Mouse (Mus musculus) E14TG2a.4 (cell line): ENCODE measurements at regions not wholly inside any gene's neighbourhood (a gene's known extent, or its start where the extent isn't known, plus 50 kb on each side); places are given as distances from the start of the nearest gene placed in this dataset.
A peak's percentile ranks its signal among the peaks of the same experiment; 100 is the strongest.

Experiments
- H3K27me3 ChIP-seq: 2 replicates; pipeline ENCODE4 v1.6.1; 2014; ENCODE audit warnings: low read length, control low read depth; ENCODE audit not compliant: insufficient read depth
- H3K36me3 ChIP-seq: 2 replicates; pipeline ENCODE4 v1.6.1; 2014; ENCODE audit warnings: low read length, control low read depth; ENCODE audit not compliant: insufficient read depth
- H3K4me1 ChIP-seq: replicated peaks from 2 replicates; pipeline ENCODE4 v1.6.1; 2014; ENCODE audit warnings: low read depth, low read length, control low read depth
- H3K4me3 ChIP-seq: replicated peaks from 2 replicates; pipeline ENCODE4 v1.5.1; 2014; ENCODE audit warnings: mild to moderate bottlenecking, low read length
- H3K9me3 ChIP-seq: 2 replicates; pipeline ENCODE4 v1.6.1; 2014; ENCODE audit warnings: low read length, control low read depth
- CTCF ChIP-seq: conservative IDR thresholded peaks from 2 replicates; pipeline ENCODE4 v1.5.1; 2014; ENCODE audit warnings: low read length
- NANOG ChIP-seq: IDR thresholded peaks from 2 replicates; pipeline ENCODE4 v1.6.1; 2014; ENCODE audit warnings: borderline replicate concordance, low read length, mixed read lengths
- POU5F1 ChIP-seq: IDR thresholded peaks from 2 replicates; pipeline ENCODE4 v1.6.1; 2014; ENCODE audit warnings: low read length, borderline replicate concordance

GRCm38 (mm10) chr6:94400471-94401051 is 99.6 kb upstream of the Slc25a26 start:
- H3K27me3 ChIP-seq, result no peaks in the 10 kb centered on the region
- H3K36me3 ChIP-seq, result no peaks in the 10 kb centered on the region
- H3K9me3 ChIP-seq, result no peaks in the 10 kb centered on the region
- H3K4me1 ChIP-seq, result peaks cover 8% of the 10 kb centered on the region
- peak overlapping the region; percentile 54; the same call in 1 of the 2 replicates for H3K4me3 ChIP-seq
- TF ChIP-seq POU5F1 (no peak), CTCF (peak; percentile 17; the same call in 1 of the 2 replicates)

- H3K9me3 ChIP-seq, result no peaks in the 10 kb centered on the region
- H3K4me1 ChIP-seq, result peaks cover 2% of the 10 kb centered on the region; the same call in 1 of the 2 replicates
Measured at GRCm38 (mm10) chr6:94391134-94391533, 107.4 kb upstream of the Magi1 start.

GRCm38 (mm10) chr6:94390403-94390802 is 106.7 kb upstream of the Magi1 start:
- Histone ChIP-seq H3K4me1 (peaks cover 2% of the 10 kb centered on the region; the same call in 1 of the 2 replicates), H3K36me3 (no peaks in the 10 kb centered on the region), H3K4me3 (no peak overlapping the region), H3K27me3 (no peaks in the 10 kb centered on the region), H3K9me3 (no peaks in the 10 kb centered on the region)
- TF ChIP-seq CTCF (no peak), POU5F1 (no peak), NANOG (no peak)

More at GRCm38 (mm10) chr6:94391134-94391533, 107.4 kb upstream of the Magi1 start:
- H3K36me3 ChIP-seq, result no peaks in the 10 kb centered on the region
- H3K27me3 ChIP-seq, result no peaks in the 10 kb centered on the region
- TF ChIP-seq CTCF, result no peak
- TF ChIP-seq NANOG, result no peak
- no peak for TF ChIP-seq POU5F1
- no peak overlapping the region for H3K4me3 ChIP-seq

GRCm38 (mm10) chr6:94389716-94390115 is 106.0 kb upstream of the Magi1 start:
- Histone ChIP-seq H3K9me3 (no peaks in the 10 kb centered on the region), H3K4me3 (no peak overlapping the region), H3K36me3 (no peaks in the 10 kb centered on the region), H3K4me1 (peaks cover 2% of the 10 kb centered on the region; the same call in 1 of the 2 replicates), H3K27me3 (no peaks in the 10 kb centered on the region)
- TF ChIP-seq POU5F1 (no peak), NANOG (no peak), CTCF (no peak)

GRCm38 (mm10) chr6:94387648-94388047 is 103.9 kb upstream of the Magi1 start:
- H3K4me1 ChIP-seq, result peaks cover 2% of the 10 kb centered on the region; the same call in 1 of the 2 replicates
- H3K4me3 ChIP-seq, result no peak overlapping the region
- H3K36me3 ChIP-seq, result no peaks in the 10 kb centered on the region
- no peak for TF ChIP-seq POU5F1
- no peak for TF ChIP-seq NANOG
- H3K9me3 ChIP-seq, result peaks cover 11% of the 10 kb centered on the region
- no peaks in the 10 kb centered on the region for H3K27me3 ChIP-seq

- Histone ChIP-seq H3K27me3 (no peaks in the 10 kb centered on the region), H3K4me3 (no peak overlapping the region), H3K4me1 (peaks cover 2% of the 10 kb centered on the region; the same call in 1 of the 2 replicates), H3K36me3 (no peaks in the 10 kb centered on the region), H3K9me3 (peaks cover 11% of the 10 kb centered on the region)
- TF ChIP-seq CTCF (no peak), NANOG (no peak), POU5F1 (no peak)
Measured at GRCm38 (mm10) chr6:94385531-94385930, 101.8 kb upstream of the Magi1 start.

- TF ChIP-seq NANOG, result no peak
- no peak for TF ChIP-seq CTCF
- TF ChIP-seq POU5F1, result no peak
- no peak overlapping the region for H3K4me3 ChIP-seq
- H3K27me3 ChIP-seq, result no peaks in the 10 kb centered on the region
Measured at GRCm38 (mm10) chr6:94369991-94370390, 86.3 kb upstream of the Magi1 start.

GRCm38 (mm10) chr6:94363951-94364350 is 80.2 kb upstream of the Magi1 start:
- Histone ChIP-seq H3K4me3 (no peak overlapping the region), H3K4me1 (no peaks in the 10 kb centered on the region)
- TF ChIP-seq NANOG (no peak), CTCF (no peak), POU5F1 (no peak)

More at GRCm38 (mm10) chr6:94369991-94370390, 86.3 kb upstream of the Magi1 start:
- H3K36me3 ChIP-seq, result no peaks in the 10 kb centered on the region
- H3K4me1 ChIP-seq, result no peaks in the 10 kb centered on the region
- peaks cover 7% of the 10 kb centered on the region; the same call in 1 of the 2 replicates for H3K9me3 ChIP-seq

GRCm38 (mm10) chr6:94362626-94363025 is 78.9 kb upstream of the Magi1 start:
- Histone ChIP-seq H3K27me3 (no peaks in the 10 kb centered on the region), H3K36me3 (no peaks in the 10 kb centered on the region), H3K4me3 (no peak overlapping the region), H3K9me3 (no peaks in the 10 kb centered on the region), H3K4me1 (no peaks in the 10 kb centered on the region)
- TF ChIP-seq NANOG (no peak), CTCF (no peak), POU5F1 (no peak)

More at GRCm38 (mm10) chr6:94363951-94364350, 80.2 kb upstream of the Magi1 start:
- Histone ChIP-seq H3K36me3 (no peaks in the 10 kb centered on the region), H3K27me3 (no peaks in the 10 kb centered on the region), H3K9me3 (no peaks in the 10 kb centered on the region)
